ENCODE assay signal across 14 mouse cellular contexts in the genomic region with DNA sequence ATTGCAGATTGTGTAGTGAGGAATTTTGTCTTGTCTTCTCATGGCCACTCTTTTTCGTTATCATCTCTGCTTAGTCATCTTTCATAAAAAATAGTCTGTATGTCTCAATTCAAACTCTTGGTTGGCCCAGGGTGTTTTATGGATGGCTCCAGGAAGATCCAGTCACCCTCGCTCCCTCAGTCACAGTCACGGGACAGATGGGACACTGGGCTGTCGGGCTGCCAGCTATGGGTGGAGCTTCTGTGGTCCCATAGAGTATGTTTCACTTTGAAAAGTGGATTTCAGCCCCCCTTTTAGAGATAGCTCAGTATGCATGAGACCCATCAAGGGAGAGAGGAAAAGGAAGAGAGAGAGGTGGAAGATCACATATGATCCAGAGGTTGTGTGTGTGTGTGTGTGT.
DNase-seq lines count a peak whose midpoint lies in the region; TF ChIP-seq lines count a peak whose summit lies in the region.
"Had no signal": no experiment of that assay in that cellular context is flagged by ENCODE, and none has a peak within 500 bp of the region (broad histone marks: within the 10 kb centered on the region; RNA-seq: fewer than 3 reads in every experiment).

No protein-coding gene starts in this region.

- H3K4me3 ChIP-seq in heart, adult 2 months, result no peak overlapping the region
- H3K4me3 ChIP-seq: embryonic facial prominence, embryonic 12.5 days; forebrain, embryonic 15.5 days; heart, embryonic 13.5 days; hindbrain, embryonic 15.5 days had no signal

- no peaks in the 10 kb centered on the region for H3K36me3 ChIP-seq in heart, adult 2 months (ENCODE audit: control insufficient read depth, insufficient read depth, low read length)
- H3K36me3 ChIP-seq: embryonic facial prominence, embryonic 12.5 days; forebrain, embryonic 15.5 days; heart, embryonic 13.5 days; hindbrain, embryonic 15.5 days had no signal

- intact Hi-C loops in heart, adult 2 months (cut with DNase I), result no loop called here

- WGBS in heart, adult 2 months, result 46% methylated on average over 4 of the region's 4 CpGs

- TF ChIP-seq POLR2A in heart, adult 2 months (IDR thresholded peaks at IDR 0.05; ENCODE audit: insufficient read depth, low read depth, low read length), result no peak

- peak; percentile 86 for DNase-seq in heart, adult 11 months
- no peak for DNase-seq in heart, adult 2 months
- peak; percentile 14 for DNase-seq in adrenal gland, adult 8-10 months
- peak; percentile 11 for DNase-seq in adrenal gland, postnatal 25 days
- DNase-seq in thymus, postnatal 4 days, result no peak
- no peak for DNase-seq in cerebellum, postnatal 25 days
- DNase-seq: cerebellum, adult 11 months; cerebellum, adult 8-10 months; cerebellum, postnatal 14 days; heart, postnatal 36 days had no signal

- H3K9ac ChIP-seq in heart, adult 2 months (ENCODE audit: low read depth, low read length), result no peak overlapping the region
- H3K9ac ChIP-seq: embryonic facial prominence, embryonic 12.5 days; forebrain, embryonic 15.5 days; heart, embryonic 13.5 days; hindbrain, embryonic 15.5 days had no signal

- H3K79me2 ChIP-seq in heart, adult 2 months (replicated peaks; ENCODE audit: control insufficient read depth, insufficient read depth, low read length), result no peaks in the 10 kb centered on the region

- H3K27me3 ChIP-seq in heart, adult 2 months (ENCODE audit: control insufficient read depth, insufficient read depth, low read length), result no peaks in the 10 kb centered on the region
- H3K27me3 ChIP-seq: embryonic facial prominence, embryonic 12.5 days; forebrain, embryonic 15.5 days; heart, embryonic 13.5 days; hindbrain, embryonic 15.5 days had no signal

- H3K4me1 ChIP-seq in heart, adult 2 months (ENCODE audit: control insufficient read depth, insufficient read depth, low read length), result peaks cover 3% of the 10 kb centered on the region; the same call in 1 of the 2 replicates
- H3K4me1 ChIP-seq: embryonic facial prominence, embryonic 12.5 days; forebrain, embryonic 15.5 days; heart, embryonic 13.5 days; hindbrain, embryonic 15.5 days had no signal

- no peak for TF ChIP-seq EP300 in heart, adult 2 months (IDR thresholded peaks at IDR 0.05; ENCODE audit: insufficient read depth, low read depth, low read length)

- no peak overlapping the region for H3K27ac ChIP-seq in heart, adult 2 months
- H3K27ac ChIP-seq: embryonic facial prominence, embryonic 12.5 days; forebrain, embryonic 15.5 days; heart, embryonic 13.5 days; hindbrain, embryonic 15.5 days had no signal

- TF ChIP-seq CTCF in heart, adult 2 months (IDR thresholded peaks at IDR 0.05), result no peak

Comparison
In these comparisons a context has a peak if more than half of its experiments do, and no peak if none do; other contexts are left out.
1. DNase-seq: peak in heart, adult 11 months (single experiment), adrenal gland, adult 8-10 months (single experiment) and adrenal gland, postnatal 25 days (single experiment); none in heart, adult 2 months (0 of 2), thymus, postnatal 4 days (single experiment) and cerebellum, postnatal 25 days (0 of 2).